Comparison of ENCODE assay signal across 26 mouse cellular contexts in genomic region chr5:150370291-150370690, GRCm38 (mm10).
"Had no signal": no experiment of that assay in that cellular context is flagged by ENCODE, and none has a peak within 500 bp of the region (broad histone marks: within the 10 kb centered on the region; RNA-seq: fewer than 3 reads in every experiment).

No protein-coding gene starts in this region.

- H3K27me3 ChIP-seq: hindbrain, embryonic 12.5 days; intestine, embryonic 15.5 days; limb, embryonic 12.5 days; liver, embryonic 13.5 days; liver, embryonic 15.5 days had no signal

- H3K27ac ChIP-seq: gastrocnemius, adult 2 months; hindbrain, embryonic 10.5 days; hindbrain, embryonic 12.5 days; hindbrain, embryonic 14.5 days; intestine, embryonic 15.5 days; left cerebral cortex, adult 2 months; limb, embryonic 10.5 days; limb, embryonic 12.5 days; liver, embryonic 13.5 days; liver, embryonic 15.5 days had no signal

- DNase-seq: gastrocnemius, adult 2 months; gastrocnemius, postnatal 10 days; gastrocnemius, postnatal 25 days; kidney, adult 18-20 months; kidney, adult 8-10 months; kidney, postnatal 10 days; kidney, postnatal 25 days; kidney, postnatal 4 days; liver; liver, embryonic 13.5 days; liver, postnatal 0 days; lung, adult 2 months had no signal

- H3K4me1 ChIP-seq: hindbrain, embryonic 10.5 days; hindbrain, embryonic 12.5 days; intestine, embryonic 15.5 days; limb, embryonic 12.5 days; liver, embryonic 15.5 days had no signal

- ATAC-seq: forebrain, embryonic 16.5 days; hindbrain, embryonic 16.5 days; inflammation-experienced regulatory T-cells, adult 6 months; intestine, embryonic 15.5 days; intestine, postnatal 0 days; liver, postnatal 0 days had no signal

- H3K9me3 ChIP-seq: intestine, embryonic 15.5 days; limb, embryonic 10.5 days; liver, embryonic 13.5 days; liver, embryonic 15.5 days had no signal

- H3K9ac ChIP-seq: hindbrain, embryonic 12.5 days; hindbrain, embryonic 14.5 days; intestine, embryonic 15.5 days; limb, embryonic 12.5 days; liver, embryonic 13.5 days; liver, embryonic 15.5 days; liver, postnatal 0 days had no signal

- H3K4me2 ChIP-seq: hindbrain, embryonic 12.5 days; hindbrain, embryonic 14.5 days; intestine, embryonic 15.5 days; limb, embryonic 12.5 days; liver, embryonic 11.5 days; liver, embryonic 13.5 days; liver, embryonic 15.5 days had no signal

- H3K4me3 ChIP-seq: gastrocnemius, adult 2 months; hindbrain, embryonic 10.5 days; hindbrain, embryonic 12.5 days; intestine, embryonic 15.5 days; layer of hippocampus, adult 2 months; left cerebral cortex, adult 2 months; limb, embryonic 10.5 days; limb, embryonic 12.5 days; liver, embryonic 13.5 days; liver, embryonic 15.5 days had no signal

- H3K36me3 ChIP-seq: hindbrain, embryonic 10.5 days; intestine, embryonic 15.5 days; limb, embryonic 10.5 days; limb, embryonic 12.5 days; liver, embryonic 13.5 days; liver, embryonic 15.5 days had no signal
